Mouse (Mus musculus): ENCODE data around the gene Dner.

The Dner gene

GRCm38 (mm10) chr1:84536069-84536468 lies 160.0 kb downstream of the Dner start:
- in situ Hi-C loops (cut with MboI, MseI): no loop called here

DNA sequence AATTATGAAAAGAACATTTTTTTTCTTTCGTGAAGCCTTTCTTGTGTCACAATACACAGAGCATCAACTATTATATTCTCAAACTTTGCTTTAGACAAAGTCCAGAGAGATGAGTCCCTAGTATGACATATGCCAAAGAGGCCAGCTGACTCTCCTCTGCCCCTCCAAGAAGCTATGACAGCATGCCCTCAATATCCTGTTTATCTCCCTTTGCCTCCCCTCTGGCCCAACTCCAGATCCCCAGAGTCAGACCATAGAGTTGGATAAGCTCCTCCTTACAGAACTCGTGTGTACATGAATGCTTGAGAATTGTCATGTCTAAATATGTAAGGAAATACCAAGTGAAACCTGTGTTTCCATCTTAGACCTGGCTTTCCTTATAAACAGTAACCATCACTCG lies 170.5 kb downstream of the Dner start:
- in situ Hi-C loops (cut with MboI, MseI): no loop called here

DNA sequence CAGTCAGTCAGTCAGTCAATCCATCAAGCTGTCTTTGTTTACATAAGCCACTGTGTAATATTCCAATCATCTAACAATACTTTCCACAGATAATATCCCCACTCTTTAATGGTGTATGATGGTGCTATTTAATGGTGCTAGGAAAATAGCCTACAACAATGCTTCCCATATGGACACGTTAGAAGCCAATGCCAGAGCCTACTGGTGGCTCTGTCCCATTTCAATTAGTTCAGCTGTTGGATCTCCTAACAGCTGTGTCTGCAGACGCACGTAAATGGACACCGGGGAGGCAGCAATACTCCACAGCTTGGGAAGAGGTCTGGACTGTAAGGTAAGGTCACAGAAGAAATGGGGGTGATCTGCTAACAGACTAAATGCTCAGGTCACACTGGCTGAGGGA lies 171.6 kb downstream of the Dner start:
- in situ Hi-C loops (cut with MboI, MseI): no loop called here

GRCm38 (mm10) chr1:84522963-84523280 lies 173.1 kb downstream of the Dner start:
- in situ Hi-C loops (cut with MboI, MseI): no loop called here

DNA sequence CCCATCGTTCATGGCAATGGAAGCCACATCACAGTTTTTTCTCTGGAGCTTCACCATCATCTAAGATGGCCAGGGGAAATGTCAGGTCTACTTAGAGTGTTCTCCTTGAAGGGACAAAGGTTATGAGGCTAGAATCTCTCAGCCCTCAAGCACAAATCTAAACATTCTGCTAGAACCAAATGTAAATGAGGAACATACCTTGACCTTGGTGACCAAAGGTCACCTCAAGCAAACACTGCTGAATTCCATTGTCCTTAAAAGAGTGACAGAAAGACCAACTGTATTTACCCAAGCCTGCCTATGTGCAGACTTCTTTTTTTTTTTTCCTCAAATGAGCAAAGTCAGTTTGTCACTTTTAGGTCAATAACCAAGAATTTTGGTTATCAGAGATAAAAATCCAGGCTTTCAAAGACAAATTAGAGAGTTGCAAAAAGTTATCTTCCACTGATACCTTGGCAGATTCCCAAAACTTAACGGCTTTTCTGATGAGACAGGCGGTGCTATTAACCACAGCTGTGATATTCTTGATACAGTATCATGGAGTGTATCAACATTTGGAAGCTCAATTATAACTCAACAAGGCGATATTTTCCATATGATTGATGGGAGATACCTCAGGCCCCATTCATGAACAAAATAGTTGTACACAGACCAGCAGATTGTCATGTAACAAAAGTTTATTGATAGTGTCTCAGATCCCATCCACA lies 173.6 kb downstream of the Dner start:
- in situ Hi-C loops (cut with MboI, MseI): no loop called here

DNA sequence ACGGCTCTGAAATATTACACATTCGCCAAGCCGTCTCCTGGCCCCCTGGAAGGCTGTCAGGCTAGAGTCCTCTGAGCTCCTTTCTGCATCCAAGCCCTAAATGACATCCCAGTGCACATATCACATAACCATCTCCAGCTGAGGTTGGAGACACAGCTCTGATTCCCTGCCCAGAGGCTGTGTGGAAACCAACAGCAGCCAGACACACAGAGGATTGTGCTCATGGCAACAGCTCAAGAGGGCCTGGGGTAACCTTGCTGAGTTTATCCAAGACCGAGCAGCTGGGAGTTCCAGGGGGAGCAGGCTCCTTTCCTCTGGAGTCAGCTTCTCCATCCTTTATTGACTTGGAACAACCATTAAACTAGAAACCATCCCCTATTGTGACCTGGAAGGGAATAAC lies 177.7 kb downstream of the Dner start:
- in situ Hi-C loops (cut with MboI, MseI): no loop called here

DNA sequence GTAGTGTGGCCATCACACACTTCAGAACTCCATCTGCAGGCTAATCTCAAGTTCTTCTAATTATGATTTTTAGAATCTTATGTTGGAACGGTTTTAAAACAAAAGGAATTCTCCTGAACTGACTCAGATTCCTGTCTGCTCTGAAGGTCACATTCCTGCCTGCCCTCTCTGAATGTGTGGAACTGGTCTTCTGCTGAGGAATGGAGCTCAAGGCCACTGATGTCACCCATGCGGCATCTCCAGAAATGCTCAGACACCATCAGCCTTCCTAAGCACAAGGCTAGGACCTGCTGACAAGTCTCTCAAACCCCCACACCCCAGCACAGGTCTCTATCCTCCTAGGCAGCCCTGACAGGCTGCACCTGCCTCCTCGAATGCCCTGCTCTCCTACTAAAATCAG lies 182.8 kb downstream of the Dner start:
- in situ Hi-C loops (cut with MboI, MseI): no loop called here

DNA sequence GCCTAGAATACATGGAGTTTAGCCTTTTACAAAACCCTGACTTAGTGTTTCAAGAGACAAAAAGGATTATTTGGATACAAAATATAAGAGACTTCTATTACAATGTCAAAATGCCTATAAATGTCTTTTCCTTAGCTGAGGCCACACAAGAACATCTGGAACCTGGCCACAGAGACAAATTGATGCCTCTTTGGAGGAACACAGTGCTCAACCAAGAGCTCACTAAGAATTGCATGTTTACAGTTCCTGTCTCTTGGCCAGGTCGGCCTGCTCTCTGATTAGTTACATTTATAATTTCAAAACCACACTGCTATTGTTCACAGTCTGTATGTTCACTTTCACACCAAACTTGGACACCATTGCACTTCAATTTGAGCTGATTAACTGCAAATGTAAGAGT lies 187.5 kb downstream of the Dner start:
- in situ Hi-C loops (cut with MboI, MseI): no loop called here

GRCm38 (mm10) chr1:84507568-84507967 lies 188.5 kb downstream of the Dner start:
- in situ Hi-C loops (cut with MboI, MseI): no loop called here

GRCm38 (mm10) chr1:84506984-84507546 lies 189.0 kb downstream of the Dner start:
- in situ Hi-C loops (cut with MboI, MseI): no loop called here

DNA sequence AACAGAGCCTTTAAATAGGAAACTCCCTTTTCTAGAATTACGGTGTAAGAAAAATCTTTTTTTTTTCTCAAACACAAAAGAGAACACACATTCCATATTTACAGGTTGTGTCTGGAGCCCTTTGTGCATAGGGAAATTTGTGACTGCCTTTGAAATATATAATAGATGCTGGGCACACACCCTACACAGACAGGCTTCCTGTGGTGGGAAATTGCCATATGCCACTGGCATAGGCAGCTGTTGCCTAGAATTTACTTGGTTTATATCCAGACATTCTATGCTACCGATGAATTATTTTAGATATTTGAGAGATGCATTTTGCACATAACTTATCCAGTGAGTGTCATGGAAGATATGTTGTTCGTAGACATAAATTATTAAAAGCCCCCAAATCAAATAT lies 195.3 kb downstream of the Dner start:
- in situ Hi-C loops (cut with MboI, MseI): no loop called here

- in situ Hi-C loops (cut with MboI, MseI): no loop called here
These were observed 204.3 kb downstream of the Dner start for GRCm38 (mm10) chr1:84491732-84492131.

- in situ Hi-C loops (cut with MboI, MseI): no loop called here
These were observed 207.5 kb downstream of the Dner start for GRCm38 (mm10) chr1:84488546-84488945.

DNA sequence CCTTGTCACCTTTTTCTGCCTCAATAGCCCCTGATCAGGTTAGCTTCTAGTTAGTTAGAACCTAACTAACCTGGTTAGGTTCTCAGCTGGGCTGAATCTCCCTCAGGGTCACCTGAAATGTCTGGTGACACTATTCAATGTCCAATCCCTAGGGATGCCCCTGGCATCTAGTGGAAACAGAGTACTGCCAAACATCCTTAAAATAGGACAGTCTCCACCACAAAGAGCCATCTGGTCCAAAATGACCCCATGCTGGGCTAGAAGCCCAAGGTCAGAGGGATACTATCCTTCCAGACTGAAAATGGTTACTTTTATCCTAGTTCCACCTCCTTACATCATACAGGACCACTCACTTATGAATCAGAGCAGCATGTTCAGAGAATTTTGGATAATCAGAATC lies 211.0 kb downstream of the Dner start:
- in situ Hi-C loops (cut with MboI, MseI): no loop called here

DNA sequence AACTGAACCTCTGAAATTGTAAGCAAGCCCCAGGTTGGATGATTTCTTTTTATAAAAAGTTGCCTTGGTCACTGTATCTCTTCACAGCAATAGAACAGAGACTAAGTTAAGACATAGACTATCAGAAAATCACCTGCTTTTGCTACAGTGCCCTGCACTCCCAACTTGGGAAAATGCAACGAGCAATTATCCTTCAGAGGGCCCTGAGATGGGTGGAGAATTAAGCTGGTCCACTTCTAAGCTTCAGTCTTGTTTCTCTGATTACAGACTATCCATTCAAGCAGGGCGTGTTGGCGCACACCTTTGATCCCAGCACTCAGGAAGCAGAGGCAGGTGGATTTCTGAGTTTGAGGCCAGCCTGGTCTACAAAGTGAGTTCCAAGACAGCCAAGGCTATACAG lies 211.4 kb downstream of the Dner start:
- in situ Hi-C loops (cut with MboI, MseI): no loop called here

GRCm38 (mm10) chr1:84479976-84480375 lies 216.0 kb downstream of the Dner start:
- in situ Hi-C loops (cut with MboI, MseI): no loop called here

- in situ Hi-C loops (cut with MboI, MseI): no loop called here
These were observed 221.7 kb downstream of the Dner start for GRCm38 (mm10) chr1:84474274-84474673.

- in situ Hi-C loops (cut with MboI, MseI): no loop called here
These were observed 223.8 kb downstream of the Dner start for GRCm38 (mm10) chr1:84472260-84472659.

DNA sequence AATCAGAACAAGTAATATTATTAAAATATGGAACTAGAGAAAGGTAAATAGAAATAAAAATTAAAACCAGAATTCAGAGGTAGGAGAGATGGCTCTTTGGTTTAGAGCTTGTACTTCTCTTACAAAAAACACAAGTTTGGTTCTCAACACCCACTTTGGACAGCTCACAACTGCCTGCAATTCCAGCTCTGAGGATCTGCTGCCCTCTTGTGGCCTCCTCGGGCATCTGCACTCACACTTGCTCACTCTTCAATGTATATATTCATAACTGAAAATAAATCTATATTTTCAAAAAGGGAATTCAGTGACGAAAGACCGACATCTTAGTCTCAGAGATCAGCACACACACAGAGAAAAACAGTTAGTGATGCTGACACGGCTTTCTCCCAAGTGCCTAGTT lies 225.7 kb downstream of the Dner start:
- in situ Hi-C loops (cut with MboI, MseI): no loop called here

- in situ Hi-C loops (cut with MboI, MseI): no loop called here
These were observed 228.4 kb downstream of the Dner start for GRCm38 (mm10) chr1:84467664-84468063.

DNA sequence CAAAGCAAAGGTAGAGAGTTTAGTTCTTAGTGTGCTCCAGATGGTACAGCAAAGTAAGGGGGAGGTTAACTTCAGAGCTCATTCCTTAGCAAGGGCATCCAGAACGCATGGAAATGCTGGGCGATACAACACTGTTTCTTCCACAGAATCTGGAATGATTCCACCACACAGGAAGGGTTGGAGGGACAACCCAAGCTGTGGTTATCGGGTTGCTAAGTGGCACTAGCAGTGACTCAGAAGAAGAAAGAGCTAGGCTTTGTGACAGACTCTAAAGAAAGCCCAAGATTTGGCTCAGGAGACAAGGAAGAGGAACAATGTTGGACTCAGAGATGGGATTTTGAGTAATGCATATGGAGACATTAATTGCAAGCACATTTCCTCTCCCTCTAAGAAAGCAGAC lies 231.3 kb downstream of the Dner start:
- in situ Hi-C loops (cut with MboI, MseI): no loop called here

GRCm38 (mm10) chr1:84463976-84464662 lies 231.9 kb downstream of the Dner start:
- in situ Hi-C loops (cut with MboI, MseI): no loop called here

DNA sequence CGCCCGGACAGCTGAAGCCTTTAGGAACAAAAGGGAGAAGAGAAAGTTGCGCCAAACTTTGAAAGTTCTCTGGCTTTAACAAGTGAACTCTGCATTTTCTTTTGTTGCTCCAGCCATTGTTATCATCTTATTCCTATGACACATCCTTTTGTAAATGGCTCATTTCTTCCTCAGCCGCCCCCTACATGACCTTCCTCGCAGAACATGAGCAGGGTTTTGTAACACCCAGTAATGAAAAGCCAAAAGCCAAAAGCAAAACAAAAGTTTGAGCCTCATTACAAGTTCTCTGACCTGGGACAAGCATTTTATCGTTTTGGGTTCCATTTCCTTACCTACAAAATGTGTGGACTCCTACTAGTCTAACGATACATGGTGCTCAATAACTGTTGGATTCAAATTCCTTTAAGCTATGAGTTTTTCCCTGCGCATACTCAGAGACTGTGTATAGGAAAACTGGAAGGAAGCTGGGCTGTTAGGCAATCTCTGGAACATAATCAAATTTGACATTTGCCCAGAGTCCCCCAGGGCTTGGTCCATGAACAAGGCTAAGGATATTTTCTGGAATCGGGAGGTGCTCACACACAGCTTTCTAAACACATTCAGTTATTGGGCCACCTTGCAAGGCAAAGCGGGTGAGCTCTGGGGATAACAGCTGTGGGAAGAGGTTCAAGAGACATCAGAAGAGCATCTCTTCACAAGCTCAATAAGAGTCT lies 246.3 kb downstream of the Dner start:
- in situ Hi-C loops (cut with MboI, MseI): no loop called here
